Mouse (Mus musculus): ENCODE results near the gene Mrpl46. TPM values are rescaled to one million over a fixed set of nuclear protein-coding genes. Genes with fewer than 3 reads are reported as not detected.

Mrpl46 gene
- polyA plus RNA-seq, 1 experiment from 2014 or later, result 68.6 TPM

GRCm38 (mm10) chr7:78743731-78744385 is 39.5 kb downstream of the Mrpl46 start:
- no peak overlapping the region for H3K27ac ChIP-seq (ENCODE audit: low read depth)
- DNase-seq (peak; percentile 66), ATAC-seq (ENCODE audit: insufficient read depth) (peak; percentile 89)
- H3K9ac ChIP-seq, result no peak overlapping the region
- H3K27me3 ChIP-seq (ENCODE audit: insufficient read depth, low read length), result no peaks in the 10 kb centered on the region
- TF ChIP-seq CTCF (IDR thresholded peaks at IDR 0.05; ENCODE audit: low read depth), result no peak
- no peaks in the 10 kb centered on the region for H3K36me3 ChIP-seq (ENCODE audit: insufficient read depth)
- H3K4me2 ChIP-seq, result no peak overlapping the region
- no peaks in the 10 kb centered on the region for H3K9me3 ChIP-seq (ENCODE audit: low read depth, low read length)
- H3K4me1 ChIP-seq (ENCODE audit: insufficient read depth), result no peaks in the 10 kb centered on the region
- 25% methylated on average over 5 of the region's 5 CpGs for WGBS
- H3K4me3 ChIP-seq (ENCODE audit: low read depth, low read length), result no peak overlapping the region

- no peak for DNase-seq
- 68% methylated on average over 8 of the region's 8 CpGs for WGBS
These were observed 43.9 kb downstream of the Mrpl46 start for GRCm38 (mm10) chr7:78739351-78740000.

GRCm38 (mm10) chr7:78737614-78738210 is 45.6 kb downstream of the Mrpl46 start, which contains the start of gene Ntrk3:
TSS of gene Ntrk3 (minus strand) at chr7:78738012.
- DNase-seq (no peak), ATAC-seq (ENCODE audit: insufficient read depth) (no peak)
- H3K9me3 ChIP-seq (ENCODE audit: low read depth, low read length), result no peaks in the 10 kb centered on the region
- H3K4me3 ChIP-seq (ENCODE audit: low read depth, low read length), result no peak within 1 kb of the TSS
- H3K4me1 ChIP-seq (ENCODE audit: insufficient read depth), result no peaks in the 10 kb centered on the region
- H3K36me3 ChIP-seq (ENCODE audit: insufficient read depth), result no peaks in the 10 kb centered on the region
- no peak for TF ChIP-seq CTCF (IDR thresholded peaks at IDR 0.05; ENCODE audit: low read depth)
- H3K4me2 ChIP-seq, result no peak within 1 kb of the TSS
- WGBS, result 70% methylated on average over 5 of the region's 5 CpGs
- H3K9ac ChIP-seq, result no peak within 1 kb of the TSS
- no peak within 1 kb of the TSS for H3K27ac ChIP-seq (ENCODE audit: low read depth)
- H3K27me3 ChIP-seq (ENCODE audit: insufficient read depth, low read length), result no peaks in the 10 kb centered on the region

More at GRCm38 (mm10) chr7:78739351-78740000, 43.9 kb downstream of the Mrpl46 start:
- Histone ChIP-seq H3K9ac (no peak overlapping the region), H3K4me2 (no peak overlapping the region), H3K36me3 (ENCODE audit: insufficient read depth) (no peaks in the 10 kb centered on the region), H3K27me3 (ENCODE audit: insufficient read depth, low read length) (no peaks in the 10 kb centered on the region), H3K4me3 (ENCODE audit: low read depth, low read length) (no peak overlapping the region), H3K27ac (ENCODE audit: low read depth) (no peak overlapping the region), H3K4me1 (ENCODE audit: insufficient read depth) (no peaks in the 10 kb centered on the region), H3K9me3 (ENCODE audit: low read depth, low read length) (no peaks in the 10 kb centered on the region)
- no peak for TF ChIP-seq CTCF (IDR thresholded peaks at IDR 0.05; ENCODE audit: low read depth)
- no peak for ATAC-seq (ENCODE audit: insufficient read depth)

- WGBS, result 90% methylated on average over 6 of the region's 6 CpGs
- no peak overlapping the region for H3K9ac ChIP-seq
- no peak overlapping the region for H3K4me3 ChIP-seq (ENCODE audit: low read depth, low read length)
- no peak overlapping the region for H3K27ac ChIP-seq (ENCODE audit: low read depth)
- no peak for DNase-seq
- H3K27me3 ChIP-seq (ENCODE audit: insufficient read depth, low read length), result no peaks in the 10 kb centered on the region
- no peak overlapping the region for H3K4me2 ChIP-seq
- H3K36me3 ChIP-seq (ENCODE audit: insufficient read depth), result no peaks in the 10 kb centered on the region
- no peaks in the 10 kb centered on the region for H3K9me3 ChIP-seq (ENCODE audit: low read depth, low read length)
- no peak for TF ChIP-seq CTCF (IDR thresholded peaks at IDR 0.05; ENCODE audit: low read depth)
- no peak for ATAC-seq (ENCODE audit: insufficient read depth)
- H3K4me1 ChIP-seq (ENCODE audit: insufficient read depth), result no peaks in the 10 kb centered on the region
These were observed 46.1 kb downstream of the Mrpl46 start for GRCm38 (mm10) chr7:78737196-78737595.

- Histone ChIP-seq H3K4me2 (no peak overlapping the region), H3K9me3 (ENCODE audit: low read depth, low read length) (no peaks in the 10 kb centered on the region), H3K9ac (no peak overlapping the region), H3K27ac (ENCODE audit: low read depth) (no peak overlapping the region), H3K4me1 (ENCODE audit: insufficient read depth) (no peaks in the 10 kb centered on the region), H3K36me3 (ENCODE audit: insufficient read depth) (no peaks in the 10 kb centered on the region), H3K4me3 (ENCODE audit: low read depth, low read length) (no peak overlapping the region), H3K27me3 (ENCODE audit: insufficient read depth, low read length) (no peaks in the 10 kb centered on the region)
- ATAC-seq (ENCODE audit: insufficient read depth) (no peak), DNase-seq (no peak)
- no peak for TF ChIP-seq CTCF (IDR thresholded peaks at IDR 0.05; ENCODE audit: low read depth)
- 67% methylated on average over 8 of the region's 8 CpGs for WGBS
These were observed 51.9 kb downstream of the Mrpl46 start for GRCm38 (mm10) chr7:78731391-78731790.

Other genes starting within 250 kb of the Mrpl46 start
- gene Ntrk3, start 45.5 kb downstream of the Mrpl46 start, polyA plus RNA-seq (2014; fragmentation: Nextera tagmentation; extraction: Ambion mirVana), result 0.36 and 1.1 TPM in 2 replicates
- 74.5 and 77.6 TPM in 2 replicates for gene Mrps11, start 412 bp downstream of the Mrpl46 start, polyA plus RNA-seq (2014; fragmentation: Nextera tagmentation; extraction: Ambion mirVana)
- gene Det1, start 63.7 kb upstream of the Mrpl46 start, polyA plus RNA-seq (2014; fragmentation: Nextera tagmentation; extraction: Ambion mirVana), result 19.7 and 22.0 TPM in 2 replicates
- gene Aen, start 112.3 kb upstream of the Mrpl46 start, polyA plus RNA-seq (2014; fragmentation: Nextera tagmentation; extraction: Ambion mirVana), result 36.7 and 44.2 TPM in 2 replicates
- 2.8 and 4.0 TPM in 2 replicates for gene Isg20, start 129.9 kb upstream of the Mrpl46 start, polyA plus RNA-seq (2014; fragmentation: Nextera tagmentation; extraction: Ambion mirVana)